Mouse (Mus musculus): ENCODE data around the gene Fzd7. TPM values are rescaled to one million over a fixed set of nuclear protein-coding genes. Genes with fewer than 3 reads are reported as not detected.
"Not testable (repeated sequence)": the region's sequence is repeated elsewhere in the genome, so short reads cannot be mapped to it uniquely, and the experiment has no call there.

The Fzd7 gene
- 3.0 and 3.5 TPM in 2 replicates for polyA plus RNA-seq (2015; fragmentation: Nextera tagmentation; extraction: Ambion mirVana)

- ATAC-seq (ENCODE audit: extremely low read depth, insufficient number of reproducible peaks, low FRiP score, low TSS enrichment), result no peak
- WGBS, result under 1% methylated on average over 35 of the region's 35 CpGs
- H3K9me3 ChIP-seq, result no peaks in the 10 kb centered on the region
Observed at GRCm38 (mm10) chr1:59482331-59482695, at the start of gene Fzd7. Gene Fzd7, plus strand, starts transcription at chr1:59482424.

GRCm38 (mm10) chr1:59433296-59433695 is 48.9 kb upstream of the Fzd7 start:
- Histone ChIP-seq H3K36me3 (no peaks in the 10 kb centered on the region), H3K4me2 (no peak overlapping the region), H3K9me3 (no peaks in the 10 kb centered on the region), H3K27me3 (replicated peaks) (peaks cover 9% of the 10 kb centered on the region; the same call in 1 of the 2 replicates), H3K27ac (replicated peaks) (no peak overlapping the region), H3K9ac (no peak overlapping the region), H3K4me3 (no peak overlapping the region), H3K4me1 (no peaks in the 10 kb centered on the region)
- WGBS, result 41% methylated on average over 6 of the region's 6 CpGs
- ATAC-seq (ENCODE audit: extremely low read depth, insufficient number of reproducible peaks, low FRiP score, low TSS enrichment), result no peak

More at GRCm38 (mm10) chr1:59482331-59482695, at the start of gene Fzd7:
- H3K27me3 ChIP-seq (replicated peaks), result peaks cover 54% of the 10 kb centered on the region
- peak within 1 kb of the TSS; percentile 90 for H3K4me2 ChIP-seq
- H3K9ac ChIP-seq, result peak within 1 kb of the TSS; percentile 90
- H3K27ac ChIP-seq (replicated peaks), result peak within 1 kb of the TSS; percentile 88
- H3K4me1 ChIP-seq, result peaks cover 54% of the 10 kb centered on the region
- no peaks in the 10 kb centered on the region for H3K36me3 ChIP-seq
- peak within 1 kb of the TSS; percentile 61 for H3K4me3 ChIP-seq

- ATAC-seq (ENCODE audit: extremely low read depth, insufficient number of reproducible peaks, low FRiP score, low TSS enrichment), result no peak
- Histone ChIP-seq H3K27ac (replicated peaks) (no peak overlapping the region), H3K9ac (no peak overlapping the region), H3K4me1 (no peaks in the 10 kb centered on the region), H3K4me3 (no peak overlapping the region), H3K4me2 (no peak overlapping the region), H3K36me3 (no peaks in the 10 kb centered on the region), H3K27me3 (replicated peaks) (peaks cover 9% of the 10 kb centered on the region; the same call in 1 of the 2 replicates), H3K9me3 (no peaks in the 10 kb centered on the region)
- 65% methylated on average over 3 of the region's 3 CpGs for WGBS
Observed at GRCm38 (mm10) chr1:59434071-59434470, 48.2 kb upstream of the Fzd7 start.

DNA sequence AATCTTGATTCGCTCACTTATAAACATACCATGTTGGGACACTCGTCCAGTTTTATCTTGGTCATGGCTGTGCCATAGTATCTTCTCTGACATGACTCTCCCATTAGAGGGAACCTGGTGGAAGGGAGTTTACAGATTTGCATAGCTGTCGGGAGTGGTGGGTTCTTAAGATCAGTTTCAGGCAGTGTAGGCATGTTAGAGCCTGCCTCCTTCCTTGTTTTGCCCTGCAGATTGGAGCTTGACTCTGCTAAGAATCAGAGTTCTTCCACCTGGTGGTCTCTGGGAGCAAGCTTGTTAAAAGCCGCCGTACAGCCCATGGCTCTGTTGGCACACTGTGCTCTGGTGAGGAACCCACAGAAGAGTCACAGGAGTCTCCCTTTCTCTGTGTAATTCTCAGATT is 47.0 kb upstream of the Fzd7 start:
- no peak for ATAC-seq (ENCODE audit: extremely low read depth, insufficient number of reproducible peaks, low FRiP score, low TSS enrichment)
- Histone ChIP-seq H3K27me3 (replicated peaks) (peaks cover 10% of the 10 kb centered on the region; the same call in 1 of the 2 replicates), H3K4me3 (no peak overlapping the region), H3K9ac (no peak overlapping the region), H3K9me3 (no peaks in the 10 kb centered on the region), H3K4me1 (0 out of 2 replicates have a peak, but pooled peaks cover 3% of the 10 kb centered on the region), H3K27ac (replicated peaks) (no peak overlapping the region), H3K36me3 (no peaks in the 10 kb centered on the region), H3K4me2 (no peak overlapping the region)
- WGBS, result 77% methylated on average over 5 of the region's 5 CpGs

- WGBS, result 75% methylated on average over 3 of the region's 3 CpGs
- no peak overlapping the region for H3K4me2 ChIP-seq
- no peak overlapping the region for H3K9ac ChIP-seq
- no peaks in the 10 kb centered on the region for H3K9me3 ChIP-seq
- no peaks in the 10 kb centered on the region for H3K36me3 ChIP-seq
- H3K4me3 ChIP-seq, result no peak overlapping the region
- H3K4me1 ChIP-seq, result 0 out of 2 replicates have a peak, but pooled peaks cover 3% of the 10 kb centered on the region
- ATAC-seq (ENCODE audit: extremely low read depth, insufficient number of reproducible peaks, low FRiP score, low TSS enrichment), result no peak
- H3K27me3 ChIP-seq (replicated peaks), result peaks cover 13% of the 10 kb centered on the region; the same call in 1 of the 2 replicates
- no peak overlapping the region for H3K27ac ChIP-seq (replicated peaks)
Observed at GRCm38 (mm10) chr1:59436321-59436720, 45.9 kb upstream of the Fzd7 start.

DNA sequence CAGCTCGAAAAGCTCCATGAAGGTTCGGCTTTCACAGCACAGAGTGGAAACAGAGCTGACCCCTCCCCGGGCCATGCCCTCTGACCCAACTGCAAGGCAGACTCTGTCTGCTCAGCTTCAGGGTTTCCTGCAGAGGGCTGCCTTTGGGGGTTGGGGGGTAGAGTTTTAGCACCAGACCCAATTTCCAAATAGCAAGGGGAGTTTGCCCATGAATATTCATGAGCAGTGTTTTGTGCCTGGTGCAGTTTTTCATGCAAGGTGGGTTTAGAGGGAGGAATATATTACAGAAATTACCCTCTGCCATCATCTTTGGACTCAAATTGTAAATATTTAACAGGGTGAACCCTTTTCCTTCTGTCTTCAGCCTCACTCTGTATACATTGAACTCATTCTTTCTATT is 44.3 kb upstream of the Fzd7 start:
- H3K36me3 ChIP-seq, result no peaks in the 10 kb centered on the region
- 58% methylated on average over 3 of the region's 3 CpGs for WGBS
- H3K4me1 ChIP-seq, result 0 out of 2 replicates have a peak, but pooled peaks cover 3% of the 10 kb centered on the region
- no peak for ATAC-seq (ENCODE audit: extremely low read depth, insufficient number of reproducible peaks, low FRiP score, low TSS enrichment)
- no peak overlapping the region for H3K27ac ChIP-seq (replicated peaks)
- no peak overlapping the region for H3K4me3 ChIP-seq
- H3K9ac ChIP-seq, result no peak overlapping the region
- H3K4me2 ChIP-seq, result no peak overlapping the region
- H3K9me3 ChIP-seq, result 0 out of 2 replicates have a peak, but pooled peaks cover 3% of the 10 kb centered on the region
- H3K27me3 ChIP-seq (replicated peaks), result peaks cover 13% of the 10 kb centered on the region; the same call in 1 of the 2 replicates

GRCm38 (mm10) chr1:59438330-59438729 is 43.9 kb upstream of the Fzd7 start:
- 0 out of 2 replicates have a peak, but pooled peaks cover 3% of the 10 kb centered on the region for H3K4me1 ChIP-seq
- 76% methylated on average over 4 of the region's 4 CpGs for WGBS
- 0 out of 2 replicates have a peak, but pooled peaks cover 4% of the 10 kb centered on the region for H3K9me3 ChIP-seq
- peaks cover 13% of the 10 kb centered on the region; the same call in 1 of the 2 replicates for H3K27me3 ChIP-seq (replicated peaks)
- no peak overlapping the region for H3K4me2 ChIP-seq
- ATAC-seq (ENCODE audit: extremely low read depth, insufficient number of reproducible peaks, low FRiP score, low TSS enrichment), result no peak
- no peak overlapping the region for H3K9ac ChIP-seq
- no peak overlapping the region for H3K4me3 ChIP-seq
- H3K36me3 ChIP-seq, result no peaks in the 10 kb centered on the region
- H3K27ac ChIP-seq (replicated peaks), result no peak overlapping the region

DNA sequence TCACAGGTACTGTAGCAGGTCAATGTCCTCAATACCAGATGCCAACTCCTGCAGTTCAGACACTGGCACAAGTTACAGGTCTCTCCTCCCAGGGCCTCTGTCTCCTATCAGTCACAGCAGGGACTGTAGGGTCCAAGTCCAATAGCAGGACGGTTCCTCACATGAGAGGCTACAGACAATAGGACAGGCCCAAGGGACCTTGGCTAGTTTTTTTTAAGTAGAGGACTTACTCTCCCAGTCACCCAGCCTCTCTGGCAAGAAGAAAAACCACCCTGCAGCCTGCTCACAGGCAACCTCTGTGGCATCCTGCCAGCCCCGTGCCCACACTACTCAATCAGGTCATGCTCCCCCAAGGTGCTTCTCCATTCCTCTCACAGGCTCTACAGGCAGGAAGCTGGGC is 43.0 kb upstream of the Fzd7 start:
- Histone ChIP-seq H3K4me1 (0 out of 2 replicates have a peak, but pooled peaks cover 3% of the 10 kb centered on the region), H3K27ac (replicated peaks) (no peak overlapping the region), H3K9me3 (0 out of 2 replicates have a peak, but pooled peaks cover 4% of the 10 kb centered on the region), H3K4me2 (no peak overlapping the region), H3K9ac (no peak overlapping the region), H3K27me3 (replicated peaks) (peaks cover 13% of the 10 kb centered on the region; the same call in 1 of the 2 replicates), H3K4me3 (no peak overlapping the region), H3K36me3 (no peaks in the 10 kb centered on the region)
- ATAC-seq (ENCODE audit: extremely low read depth, insufficient number of reproducible peaks, low FRiP score, low TSS enrichment), result no peak
- WGBS, result 78% methylated on average over 2 of the region's 2 CpGs

GRCm38 (mm10) chr1:59439941-59440340 is 42.3 kb upstream of the Fzd7 start:
- no peak overlapping the region for H3K4me2 ChIP-seq
- H3K36me3 ChIP-seq, result no peaks in the 10 kb centered on the region
- H3K4me3 ChIP-seq, result no peak overlapping the region
- peaks cover 13% of the 10 kb centered on the region; the same call in 1 of the 2 replicates for H3K27me3 ChIP-seq (replicated peaks)
- H3K9me3 ChIP-seq, result 0 out of 2 replicates have a peak, but pooled peaks cover 4% of the 10 kb centered on the region
- no peak for ATAC-seq (ENCODE audit: extremely low read depth, insufficient number of reproducible peaks, low FRiP score, low TSS enrichment)
- H3K4me1 ChIP-seq, result 0 out of 2 replicates have a peak, but pooled peaks cover 3% of the 10 kb centered on the region
- 69% methylated on average over 1 of the region's 1 CpGs for WGBS
- no peak overlapping the region for H3K9ac ChIP-seq
- H3K27ac ChIP-seq (replicated peaks), result no peak overlapping the region

DNA sequence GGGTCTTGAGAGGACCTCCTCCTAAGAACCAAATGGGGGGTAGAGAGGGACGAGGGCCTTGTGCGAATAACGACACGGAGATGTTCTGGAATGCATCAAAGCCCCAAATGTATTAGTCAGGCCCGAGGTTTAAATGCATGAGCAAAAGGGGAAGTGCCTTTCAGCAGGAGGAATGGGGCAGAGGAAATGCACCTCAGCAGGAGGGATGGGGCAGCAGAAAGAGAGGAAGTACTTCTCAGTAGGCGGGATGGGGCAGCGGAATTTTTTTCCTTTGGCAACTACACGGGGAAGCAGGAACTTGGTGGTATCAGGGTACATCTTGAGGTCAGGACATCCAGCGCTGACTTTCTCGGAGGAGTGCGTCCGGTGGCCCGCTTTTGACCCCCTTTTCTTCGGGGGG is 39.5 kb upstream of the Fzd7 start:
- 0 out of 2 replicates have a peak, but pooled peaks cover 10% of the 10 kb centered on the region for H3K27me3 ChIP-seq (replicated peaks)
- 90% methylated on average over 14 of the region's 14 CpGs for WGBS
- not testable (repeated sequence) for H3K9me3 ChIP-seq; ATAC-seq (ENCODE audit: extremely low read depth, insufficient number of reproducible peaks, low FRiP score, low TSS enrichment); H3K27ac ChIP-seq (replicated peaks); H3K36me3 ChIP-seq; H3K4me2 ChIP-seq; H3K4me3 ChIP-seq; H3K4me1 ChIP-seq; H3K9ac ChIP-seq

DNA sequence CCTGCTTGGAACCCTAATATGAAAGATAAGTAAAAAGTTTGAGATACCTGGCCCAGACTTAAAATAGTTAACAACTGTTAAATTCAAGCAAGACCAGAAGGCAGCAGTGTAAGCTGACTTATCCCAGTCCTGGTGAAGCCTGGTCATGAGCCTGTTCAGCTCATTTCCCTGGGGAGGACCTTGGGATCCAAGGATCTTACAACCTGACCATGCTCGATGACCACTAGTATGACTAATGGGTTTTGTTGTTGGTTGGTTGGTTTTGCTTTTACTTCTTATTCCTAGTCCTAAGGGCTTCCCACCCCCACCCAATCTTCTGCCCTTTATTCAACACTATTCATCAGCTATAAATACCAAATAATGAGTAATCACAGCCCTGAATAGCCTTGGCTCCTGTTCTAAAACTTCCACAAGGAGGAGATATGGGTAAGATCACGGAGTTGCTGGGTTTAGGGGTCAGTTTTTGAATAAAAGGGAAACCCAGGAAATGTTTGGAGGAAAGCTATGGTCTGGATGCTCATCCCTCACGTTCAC is 38.0 kb upstream of the Fzd7 start:
- Histone ChIP-seq H3K4me1 (0 out of 2 replicates have a peak, but pooled peaks cover 6% of the 10 kb centered on the region), H3K4me2 (no peak overlapping the region), H3K27me3 (replicated peaks) (peaks cover 23% of the 10 kb centered on the region), H3K27ac (replicated peaks) (no peak overlapping the region), H3K36me3 (no peaks in the 10 kb centered on the region), H3K9ac (no peak overlapping the region), H3K9me3 (0 out of 2 replicates have a peak, but pooled peaks cover 4% of the 10 kb centered on the region), H3K4me3 (no peak overlapping the region)
- ATAC-seq (ENCODE audit: extremely low read depth, insufficient number of reproducible peaks, low FRiP score, low TSS enrichment), result no peak
- 74% methylated on average over 3 of the region's 3 CpGs for WGBS

DNA sequence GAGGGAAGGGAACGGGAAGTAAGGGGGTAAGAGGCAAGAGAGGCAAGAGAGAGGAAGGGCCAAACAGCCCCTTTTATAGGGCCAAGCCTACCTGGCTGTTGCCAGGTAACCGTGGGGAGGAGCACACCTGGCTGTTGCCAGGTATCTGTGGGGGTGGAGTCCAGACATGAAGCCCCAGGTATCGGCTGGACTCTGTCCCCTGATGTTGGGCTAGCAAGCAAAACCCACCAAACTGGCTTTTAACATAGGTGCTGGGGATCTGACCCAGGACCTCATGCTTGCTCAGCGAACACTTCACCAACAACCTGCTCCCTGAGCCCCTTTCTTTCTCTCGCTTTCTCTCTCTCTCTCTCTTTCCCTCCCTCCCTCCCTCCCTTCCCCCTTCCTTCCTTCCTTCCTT is 37.0 kb upstream of the Fzd7 start:
- no peak for ATAC-seq (ENCODE audit: extremely low read depth, insufficient number of reproducible peaks, low FRiP score, low TSS enrichment)

More for the DNA sequence above, 37.0 kb upstream of the Fzd7 start:
- Histone ChIP-seq H3K9me3 (0 out of 2 replicates have a peak, but pooled peaks cover 4% of the 10 kb centered on the region), H3K4me1 (peaks cover 8% of the 10 kb centered on the region; the same call in 1 of the 2 replicates), H3K27ac (replicated peaks) (no peak overlapping the region), H3K4me2 (no peak overlapping the region), H3K27me3 (replicated peaks) (peaks cover 31% of the 10 kb centered on the region), H3K9ac (no peak overlapping the region), H3K36me3 (no peaks in the 10 kb centered on the region), H3K4me3 (no peak overlapping the region)
- 68% methylated on average over 5 of the region's 5 CpGs for WGBS

All from heart, embryonic 13.5 days (tissue).